Mouse (Mus musculus): Measurements from ENCODE around the gene Slc39a11. TPM values are rescaled to one million over a fixed set of nuclear protein-coding genes. Genes with fewer than 3 reads are reported as not detected.

Gene Slc39a11
- total and polyA plus RNA-seq, 3 experiments = 43.2 to 54.4 (median 51.0) TPM

DNA sequence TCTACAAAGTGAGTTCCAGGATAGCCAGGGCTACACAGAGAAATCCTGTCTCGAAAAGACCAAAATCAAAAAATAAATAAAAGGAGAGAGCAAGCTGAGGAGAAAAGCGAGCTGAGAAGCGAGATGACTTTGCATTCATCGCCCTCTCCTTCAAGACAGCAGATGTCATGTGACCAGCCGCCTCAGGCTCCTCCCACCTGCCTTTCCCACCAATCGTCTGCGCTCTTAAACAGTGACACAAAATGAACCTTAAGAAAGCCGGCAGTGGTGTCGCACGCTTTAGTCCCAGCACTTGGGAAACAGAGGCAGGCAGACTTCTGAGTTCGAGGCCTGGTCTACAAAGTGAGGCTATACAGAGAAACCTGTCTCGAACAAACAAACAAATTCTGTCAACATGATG is 42.3 kb downstream of the Slc39a11 start:
- dilution Hi-C loops (cut with MboI; ENCODE audit: extremely low pct_ligation_motif_present, extremely low pct_unique_long_range_greater_than_20kb, low sequenced_read_pairs) (no loop called here), in situ Hi-C loops (cut with MboI; ENCODE audit: low pct_ligation_motif_present, low pct_unique_long_range_greater_than_20kb, low sequenced_read_pairs) (loop anchor here (10.0 kb wide), 1 partner anchor 113 kb away; no protein-coding TSS in a partner anchor)
- TF ChIP-seq RCOR1 (conservative IDR thresholded peaks at IDR 0.05; ENCODE audit: low read depth, low read length) (no peak), ELF1 (IDR thresholded peaks at IDR 0.05; ENCODE audit: low read depth, low read length) (no peak), NELFE (IDR thresholded peaks at IDR 0.05; ENCODE audit: low read depth, low read length) (no peak), KAT2A (IDR thresholded peaks at IDR 0.05; ENCODE audit: insufficient replicate concordance, low read length) (no peak), MYC (IDR thresholded peaks at IDR 0.05; ENCODE audit: low read depth, low read length) (no peak), USF1 (IDR thresholded peaks at IDR 0.05; ENCODE audit: low read depth, low read length) (no peak)
- Histone ChIP-seq H3K79me2 (replicated peaks; ENCODE audit: control insufficient read depth, extremely low read depth, insufficient read depth, poor library complexity, severe bottlenecking) (no peaks in the 10 kb centered on the region), H3K9ac (ENCODE audit: insufficient read depth, low read depth) (no peak overlapping the region), H3K4me2 (ENCODE audit: insufficient read depth, low read depth, poor library complexity, severe bottlenecking) (no peak overlapping the region), H3K27me3 (replicated peaks) (no peaks in the 10 kb centered on the region), H3K9me3 (replicated peaks; ENCODE audit: low read length) (peaks cover 4% of the 10 kb centered on the region), H3K36me3 (replicated peaks in 1 of 2; ENCODE audit: control insufficient read depth in 1 of 2, insufficient read depth in 1 of 2, low read length in 1 of 2) (no peaks in the 10 kb centered on the region), H3K4me1 (ENCODE audit: control insufficient read depth in 1 of 2, insufficient read depth in 2 of 2) (peaks cover 0 to 9% of the 10 kb centered on the region in 2 experiments; a peak in 2 of 4 replicates), H3K4me3 (replicated peaks in 1 of 3; ENCODE audit: low read depth in 2 of 3, low read length in 2 of 3, poor library complexity in 1 of 3) (no peak overlapping the region), H3K27ac (ENCODE audit: insufficient read depth, low read depth) (no peak overlapping the region)
- no peak for DNase-seq (ENCODE audit: extremely low read depth)

DNA sequence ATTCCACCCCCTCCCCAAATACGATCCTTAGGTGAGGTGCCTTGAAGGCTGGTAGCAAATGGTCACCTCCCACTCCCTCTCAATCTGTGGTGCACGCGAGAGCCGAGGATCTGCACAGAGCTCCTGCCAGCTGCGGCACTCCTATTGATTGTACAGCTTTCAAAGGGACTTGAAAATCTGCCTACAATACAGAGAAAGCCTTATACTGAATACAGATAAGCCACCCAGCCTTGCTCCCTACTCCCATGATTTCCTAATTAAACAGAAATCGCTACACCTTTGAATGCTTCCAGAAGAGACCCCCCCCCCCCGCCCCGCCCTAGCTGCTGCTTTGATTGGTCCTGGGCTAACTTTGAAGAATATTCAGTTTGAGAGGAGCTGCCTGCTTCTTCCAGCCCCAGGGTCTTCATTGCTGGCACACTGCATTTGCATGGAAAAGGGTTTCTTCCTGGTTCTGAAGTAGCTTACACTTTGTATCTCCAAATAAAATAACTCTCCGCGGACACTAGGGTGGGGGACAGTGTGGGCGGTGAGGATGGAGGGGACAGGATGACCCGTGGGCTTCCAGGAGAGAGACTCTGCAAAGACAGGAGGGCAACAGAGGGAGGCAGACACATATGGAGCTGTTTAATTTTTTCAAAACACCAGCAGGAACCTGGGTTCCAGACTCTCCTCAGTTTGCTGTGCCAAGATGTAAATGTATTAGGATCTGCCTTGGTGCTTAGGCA is 48.1 kb downstream of the Slc39a11 start:
- dilution Hi-C loops (cut with MboI; ENCODE audit: extremely low pct_ligation_motif_present, extremely low pct_unique_long_range_greater_than_20kb, low sequenced_read_pairs) = no loop called here
- no peak for TF ChIP-seq USF1 (IDR thresholded peaks at IDR 0.05; ENCODE audit: low read depth, low read length)
- no peak for TF ChIP-seq USF2 (conservative IDR thresholded peaks at IDR 0.05; ENCODE audit: low read depth, low read length)
- no peak for TF ChIP-seq PAX5 (IDR thresholded peaks at IDR 0.05; ENCODE audit: low read length)
- no peak for TF ChIP-seq NELFE (IDR thresholded peaks at IDR 0.05; ENCODE audit: low read depth, low read length)
- no peak for TF ChIP-seq TCF12 (IDR thresholded peaks at IDR 0.05; ENCODE audit: low read depth, low read length)
- no peak for TF ChIP-seq SMC3 (IDR thresholded peaks at IDR 0.05; ENCODE audit: low read depth, low read length)
- no peak for TF ChIP-seq MAZ (IDR thresholded peaks at IDR 0.05; ENCODE audit: low read depth, low read length)
- TF ChIP-seq ZC3H11A (IDR thresholded peaks at IDR 0.05; ENCODE audit: low read depth, low read length) = no peak
- no peak for TF ChIP-seq MAFK (IDR thresholded peaks at IDR 0.05; ENCODE audit: insufficient replicate concordance, low read length)
- Histone ChIP-seq H3K4me1 (ENCODE audit: control insufficient read depth in 1 of 2, insufficient read depth in 2 of 2) (peaks cover 0 to 6% of the 10 kb centered on the region in 2 experiments; a peak in 2 of 4 replicates), H3K4me3 (replicated peaks in 1 of 3; ENCODE audit: low read depth in 2 of 3, low read length in 2 of 3, poor library complexity in 1 of 3) (no peak overlapping the region), H3K27me3 (replicated peaks) (no peaks in the 10 kb centered on the region), H3K9me3 (replicated peaks; ENCODE audit: low read length) (peaks cover 4% of the 10 kb centered on the region), H3K79me2 (replicated peaks; ENCODE audit: control insufficient read depth, extremely low read depth, insufficient read depth, poor library complexity, severe bottlenecking) (no peaks in the 10 kb centered on the region), H3K9ac (ENCODE audit: insufficient read depth, low read depth) (no peak overlapping the region), H3K36me3 (replicated peaks in 1 of 2; ENCODE audit: control insufficient read depth in 1 of 2, insufficient read depth in 1 of 2, low read length in 1 of 2) (no peaks in the 10 kb centered on the region), H3K27ac (ENCODE audit: insufficient read depth, low read depth) (no peak overlapping the region), H3K4me2 (ENCODE audit: insufficient read depth, low read depth, poor library complexity, severe bottlenecking) (no peak overlapping the region)
- in situ Hi-C loops (cut with MboI; ENCODE audit: low pct_ligation_motif_present, low pct_unique_long_range_greater_than_20kb, low sequenced_read_pairs) = loop anchor here (10.0 kb wide), 1 partner anchor 107 kb away; no protein-coding TSS in a partner anchor
- no peak for DNase-seq (ENCODE audit: extremely low read depth)

All from CH12.LX (cell line).